Mouse (Mus musculus) large intestine, adult 2 months (tissue): ENCODE measurements around the gene Dnajc15. TPM values are rescaled to one million over a fixed set of nuclear protein-coding genes. Genes with fewer than 3 reads are reported as not detected.

ENCODE experiments used
- DNase-seq: peaks from one replicate; pipeline ENCODE4 v3.0.0-alpha.2; 2012; ENCODE audit warnings: low read depth, low spot score
- WGBS: fragments of 180-500 bp; shearing (Covaris S2); methylation state at CpG from one replicate; pipeline ENCODE4 v1.1.7; 2018; 5-methylcytosine and 5-hydroxymethylcytosine counted together
- polyA plus RNA-seq: library from polyadenylated mRNA; depleted of rRNA; stranded (reverse); fragments of >200 nt; gene quantifications from 2 replicates; pipeline ENCODE4 v1.2.3, GENCODE M21; 2012; rRNA removed

Gene Dnajc15
- polyA plus RNA-seq, 1 experiment = 6.0 TPM

- 63% methylated on average over 5 of the region's 5 CpGs for WGBS
- no peak for DNase-seq
Measured at GRCm38 (mm10) chr14:77806345-77806744, 68.6 kb downstream of the Dnajc15 start.

- 57% methylated on average over 5 of the region's 5 CpGs for WGBS
- no peak for DNase-seq
Measured at GRCm38 (mm10) chr14:77802268-77802630, 72.7 kb downstream of the Dnajc15 start.

- no peak for DNase-seq
- WGBS = 85% methylated on average over 17 of the region's 17 CpGs
Measured at GRCm38 (mm10) chr14:77801571-77802267, 73.2 kb downstream of the Dnajc15 start.

- 89% methylated on average over 4 of the region's 4 CpGs for WGBS
Measured at GRCm38 (mm10) chr14:77796506-77796905, 78.4 kb downstream of the Dnajc15 start.

GRCm38 (mm10) chr14:77795240-77795639, 79.7 kb downstream of the Dnajc15 start:
- 80% methylated on average over 5 of the region's 5 CpGs for WGBS

More at GRCm38 (mm10) chr14:77796506-77796905, 78.4 kb downstream of the Dnajc15 start:
- DNase-seq = no peak

GRCm38 (mm10) chr14:77794285-77794949, 80.5 kb downstream of the Dnajc15 start:
- 16% methylated on average over 7 of the region's 7 CpGs for WGBS
- no peak for DNase-seq

More at GRCm38 (mm10) chr14:77795240-77795639, 79.7 kb downstream of the Dnajc15 start:
- DNase-seq = no peak

- no peak for DNase-seq
- WGBS = 95% methylated on average over 6 of the region's 6 CpGs
Measured at GRCm38 (mm10) chr14:77792998-77793397, 81.9 kb downstream of the Dnajc15 start.

- no peak for DNase-seq
Measured at GRCm38 (mm10) chr14:77783217-77783616, 91.7 kb downstream of the Dnajc15 start.

- DNase-seq = no peak
- 45% methylated on average over 1 of the region's 1 CpGs for WGBS
Measured at GRCm38 (mm10) chr14:77777365-77777764, 97.6 kb downstream of the Dnajc15 start.

- DNase-seq = no peak
Measured at GRCm38 (mm10) chr14:77776005-77776531, 98.9 kb downstream of the Dnajc15 start.

GRCm38 (mm10) chr14:77773331-77773730, 101.6 kb downstream of the Dnajc15 start:
- no peak for DNase-seq
- 84% methylated on average over 8 of the region's 8 CpGs for WGBS

More at GRCm38 (mm10) chr14:77776005-77776531, 98.9 kb downstream of the Dnajc15 start:
- WGBS = 83% methylated on average over 11 of the region's 11 CpGs

GRCm38 (mm10) chr14:77771626-77772025, 103.3 kb downstream of the Dnajc15 start:
- whole genome bisulfite sequencing = 64% methylated on average over 2 of the region's 2 CpGs

More at GRCm38 (mm10) chr14:77771626-77772025, 103.3 kb downstream of the Dnajc15 start:
- DNase-seq = no peak

Other genes with a start within 250 kb of the Dnajc15 start
- 17.6 and 21.4 TPM in 2 replicates for gene Epsti1, start 29.1 kb upstream of the Dnajc15 start, polyA plus RNA-seq
- gene Fam216b, start 213.9 kb upstream of the Dnajc15 start, polyA plus RNA-seq = not detected in 2 replicates